Mouse (Mus musculus) stomach, embryonic 16.5 days (tissue): Measurements from ENCODE around the gene Zfp606. TPM values are rescaled to one million over a fixed set of nuclear protein-coding genes. Genes with fewer than 3 reads are reported as not detected.

Experiments
- polyA plus RNA-seq: library from polyadenylated mRNA; unstranded; fragments of >200 nt; fragmentation: Nextera tagmentation; extraction: Ambion mirVana; gene quantifications from 2 replicates; pipeline ENCODE4 v1.2.1, GENCODE M21; 2015

Gene Zfp606
- polyA plus RNA-seq, 1 experiment from 2014 or later = 16.6 TPM

Other genes starting within 250 kb of the Zfp606 start
- gene Vmn1r81, start 210.0 kb upstream of the Zfp606 start, polyA plus RNA-seq = not detected in 2 replicates
- not detected in 2 replicates for gene Vmn1r82, start 177.9 kb upstream of the Zfp606 start, polyA plus RNA-seq
- not detected in 2 replicates for gene Vmn1r83, start 148.8 kb upstream of the Zfp606 start, polyA plus RNA-seq
- not detected in 2 replicates for gene Vmn1r84, start 109.0 kb upstream of the Zfp606 start, polyA plus RNA-seq
- gene Zfp551, start 55.5 kb upstream of the Zfp606 start, polyA plus RNA-seq = 3.9 and 4.1 TPM in 2 replicates
- not detected in 2 replicates for gene 2900092C05Rik, start 34.2 kb downstream of the Zfp606 start, polyA plus RNA-seq
- gene Vmn2r53, start 130.5 kb downstream of the Zfp606 start, polyA plus RNA-seq = 0.01 TPM in 1 of 2 replicates, not detected in the other
- not detected in 2 replicates for gene Vmn2r54, start 162.0 kb downstream of the Zfp606 start, polyA plus RNA-seq
- not detected in 2 replicates for gene Vmn2r55, start 206.7 kb downstream of the Zfp606 start, polyA plus RNA-seq